Mouse (Mus musculus) midbrain, embryonic 12.5 days (tissue): ENCODE measurements at regions not wholly inside any gene's neighbourhood (a gene's known extent, or its start where the extent isn't known, plus 50 kb on each side); places are given as distances from the start of the nearest gene placed in this dataset.

ENCODE experiments used
- ATAC-seq: fragments of 200-750 bp; cut with Nextera tagmentation; 2 replicates; pipeline ENCODE4 v1.8.0; 2017; ENCODE audit warnings: low read depth, moderate TSS enrichment, moderate library complexity; ENCODE audit not compliant: low FRiP score
- H3K27ac ChIP-seq: fragments of 300-500 bp; sonication (generic); replicated peaks from 2 replicates; pipeline ENCODE4 v1.5.1; 2016; ENCODE audit warnings: mild to moderate bottlenecking
- H3K27me3 ChIP-seq: fragments of 300-500 bp; sonication (generic); 2 replicates; pipeline ENCODE4 v1.6.1; 2016; ENCODE audit warnings: mild to moderate bottlenecking
- H3K36me3 ChIP-seq: fragments of 300-500 bp; sonication (generic); 2 replicates; pipeline ENCODE4 v1.6.1; 2016
- H3K4me1 ChIP-seq: fragments of 300-500 bp; sonication (generic); 2 replicates; pipeline ENCODE4 v1.6.1; 2016
- H3K4me2 ChIP-seq: fragments of 300-500 bp; sonication (generic); replicated peaks from 2 replicates; pipeline ENCODE4 v1.6.1; 2016; ENCODE audit warnings: mild to moderate bottlenecking, moderate library complexity
- H3K4me3 ChIP-seq: fragments of 300-500 bp; sonication (generic); 2 replicates; pipeline ENCODE4 v1.5.1; 2016; ENCODE audit warnings: mild to moderate bottlenecking
- H3K9ac ChIP-seq: fragments of 300-500 bp; sonication (generic); replicated peaks from 2 replicates; pipeline ENCODE4 v1.6.1; 2016; ENCODE audit warnings: mild to moderate bottlenecking, moderate library complexity
- H3K9me3 ChIP-seq: fragments of 300-500 bp; sonication (generic); 2 replicates; pipeline ENCODE4 v1.6.1; 2016; ENCODE audit warnings: mild to moderate bottlenecking
- WGBS: fragments of 180-500 bp; shearing (Covaris S2); methylation state at CpG from one replicate; pipeline ENCODE4 v1.1.7; 2016; 5-methylcytosine and 5-hydroxymethylcytosine counted together

GRCm38 (mm10) chr8:8225175-8225830 lies 435.7 kb downstream of the Efnb2 start:
- Histone ChIP-seq H3K4me2 (no peak overlapping the region), H3K9me3 (no peaks in the 10 kb centered on the region), H3K4me3 (no peak overlapping the region), H3K4me1 (peaks cover 3% of the 10 kb centered on the region; the same call in 1 of the 2 replicates), H3K9ac (no peak overlapping the region), H3K27me3 (peaks cover 40% of the 10 kb centered on the region), H3K27ac (no peak overlapping the region), H3K36me3 (no peaks in the 10 kb centered on the region)
- no peak for ATAC-seq
- WGBS = 61% methylated on average over 2 of the region's 2 CpGs

DNA sequence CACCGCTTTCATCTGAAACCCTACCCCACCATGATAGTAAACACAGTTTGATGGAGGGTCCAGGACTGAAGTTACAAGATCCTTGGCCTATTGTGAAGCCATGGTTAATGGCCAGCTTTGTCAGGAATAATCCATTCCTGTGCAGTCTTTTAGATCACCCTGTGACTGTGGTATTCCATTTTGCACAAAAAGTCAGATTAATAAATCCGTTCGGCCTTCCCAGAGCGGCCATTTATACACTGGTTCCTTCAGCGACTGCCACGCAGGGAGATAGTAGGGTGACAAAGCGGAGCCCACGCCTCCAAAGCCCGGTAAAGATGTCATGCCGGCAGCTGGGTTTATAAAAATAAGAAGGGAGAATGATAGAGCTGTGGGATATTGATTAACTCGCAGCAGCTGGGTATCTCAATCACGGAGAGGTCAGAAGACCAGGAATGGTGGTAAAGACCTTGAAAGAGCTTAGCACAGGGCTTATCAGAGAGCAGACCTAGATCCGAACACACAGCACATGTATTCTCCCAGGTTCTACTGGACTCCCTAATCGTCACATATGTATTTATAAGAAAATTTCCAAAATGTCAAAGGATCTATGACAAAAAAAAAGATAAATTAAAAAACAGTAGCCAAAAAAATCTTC lies 440.5 kb downstream of the Efnb2 start:
- no peaks in the 10 kb centered on the region for H3K36me3 ChIP-seq
- no peak overlapping the region for H3K27ac ChIP-seq
- H3K27me3 ChIP-seq = peaks cover 38% of the 10 kb centered on the region
- ATAC-seq = peak; percentile 76
- H3K4me1 ChIP-seq = peaks cover 10% of the 10 kb centered on the region
- H3K9me3 ChIP-seq = no peaks in the 10 kb centered on the region
- no peak overlapping the region for H3K9ac ChIP-seq
- H3K4me2 ChIP-seq = peak overlapping the region; percentile 37
- 34% methylated on average over 14 of the region's 14 CpGs for WGBS
- no peak overlapping the region for H3K4me3 ChIP-seq

DNA sequence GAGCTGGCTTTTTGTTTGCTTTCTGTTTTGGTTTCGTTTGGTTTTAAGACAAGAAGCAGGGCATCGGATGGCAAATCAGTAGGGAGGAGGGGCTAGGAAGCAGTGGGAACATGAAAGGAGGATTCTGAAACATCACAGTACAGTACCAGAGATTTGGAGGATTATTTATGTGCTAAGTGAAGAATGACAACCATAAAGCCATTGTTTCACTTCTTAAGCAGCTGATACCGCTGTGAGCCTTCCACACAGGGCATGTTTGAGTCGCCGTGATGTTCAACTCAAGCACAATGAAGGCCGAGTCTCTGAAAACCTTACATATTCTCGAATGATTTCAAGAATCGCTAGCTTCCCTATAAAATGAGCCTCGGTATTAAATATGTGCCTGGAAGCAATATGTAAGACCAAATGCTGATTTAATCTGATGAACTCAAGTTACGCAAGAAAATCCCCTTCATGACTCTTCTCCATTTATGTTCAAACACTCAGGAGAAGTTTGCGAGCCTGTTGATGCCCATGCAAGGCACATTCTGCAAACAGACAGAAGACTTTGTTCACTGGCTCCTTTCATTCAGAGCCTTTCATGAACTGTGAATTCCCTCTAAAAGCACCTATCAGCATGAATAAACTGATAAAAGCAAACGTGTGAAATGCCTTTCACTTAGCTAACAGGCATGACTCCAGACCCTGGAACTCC lies 441.2 kb downstream of the Efnb2 start:
- WGBS = 42% methylated on average over 12 of the region's 12 CpGs
- H3K4me2 ChIP-seq = peak overlapping the region; percentile 37
- no peak overlapping the region for H3K27ac ChIP-seq
- H3K4me3 ChIP-seq = no peak overlapping the region
- H3K9ac ChIP-seq = no peak overlapping the region
- peaks cover 10% of the 10 kb centered on the region for H3K4me1 ChIP-seq
- peaks cover 33% of the 10 kb centered on the region for H3K27me3 ChIP-seq
- peak; percentile 35; the same call in 1 of the 2 replicates for ATAC-seq
- no peaks in the 10 kb centered on the region for H3K9me3 ChIP-seq
- no peaks in the 10 kb centered on the region for H3K36me3 ChIP-seq

DNA sequence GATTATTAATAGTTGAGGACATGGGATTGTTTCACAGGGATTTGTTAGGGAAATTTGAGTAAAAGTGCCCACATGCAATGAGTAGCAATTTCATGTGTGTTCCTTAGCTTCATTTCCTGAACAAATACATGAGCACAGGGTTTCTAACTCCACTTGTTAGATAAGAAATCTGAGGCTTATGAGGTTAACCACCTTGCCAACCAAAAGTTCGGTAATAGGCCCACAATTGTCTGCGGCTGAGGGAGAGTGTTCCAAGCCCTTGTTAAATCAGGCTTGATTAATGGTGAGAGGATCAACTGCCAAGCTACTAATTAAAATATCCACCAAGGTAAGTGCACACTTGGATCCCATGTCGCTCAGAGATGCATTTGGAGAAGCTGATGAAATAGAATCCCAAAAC lies 468.0 kb downstream of the Efnb2 start:
- H3K27me3 ChIP-seq = no peaks in the 10 kb centered on the region
- H3K9ac ChIP-seq = no peak overlapping the region
- no peak overlapping the region for H3K27ac ChIP-seq
- H3K4me2 ChIP-seq = no peak overlapping the region
- H3K9me3 ChIP-seq = no peaks in the 10 kb centered on the region
- no peaks in the 10 kb centered on the region for H3K36me3 ChIP-seq
- H3K4me1 ChIP-seq = no peaks in the 10 kb centered on the region
- no peak for ATAC-seq
- WGBS = 74% methylated on average over 3 of the region's 3 CpGs
- no peak overlapping the region for H3K4me3 ChIP-seq

DNA sequence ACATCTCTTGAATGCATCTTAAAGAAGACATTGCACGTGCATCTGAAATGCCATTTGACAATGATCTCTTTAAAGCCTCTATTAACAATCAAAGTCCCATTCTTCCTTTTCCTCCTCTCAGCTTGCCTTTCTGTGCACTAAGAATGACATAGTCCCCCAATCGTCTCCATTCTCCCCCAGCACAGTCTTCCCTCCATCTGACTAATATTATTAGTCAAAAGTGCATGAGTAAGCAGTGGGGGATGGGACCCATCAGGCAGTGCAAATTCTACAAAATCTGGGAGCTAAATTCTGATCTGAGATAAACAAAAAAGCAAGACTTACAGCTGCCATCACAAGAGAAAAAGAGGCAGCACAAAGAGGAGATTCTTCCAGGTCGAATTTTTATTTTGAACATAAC lies 475.0 kb downstream of the Efnb2 start:
- 38% methylated on average over 3 of the region's 3 CpGs for WGBS

DNA sequence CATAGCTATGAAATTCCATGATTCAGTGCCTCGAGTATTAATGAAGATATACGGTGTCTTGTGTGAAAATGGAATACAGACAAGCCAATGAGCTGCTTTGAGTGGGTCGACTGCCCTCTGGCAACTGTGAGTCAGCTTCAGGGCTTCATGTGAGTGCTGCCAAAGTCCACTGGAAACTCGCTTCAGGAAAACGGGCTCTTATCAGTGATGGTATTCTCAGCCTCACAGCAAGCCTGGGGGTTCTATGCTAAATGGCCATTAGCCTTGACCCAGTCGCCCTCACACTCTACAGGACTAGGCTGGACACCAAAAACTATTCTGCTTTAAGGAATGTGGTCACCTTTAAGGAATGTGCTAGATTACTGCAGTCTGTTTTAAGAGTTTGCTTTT lies 477.8 kb downstream of the Efnb2 start:
- Histone ChIP-seq H3K27me3 (no peaks in the 10 kb centered on the region; the same call in 1 of the 2 replicates), H3K9ac (no peak overlapping the region), H3K27ac (no peak overlapping the region), H3K4me2 (no peak overlapping the region), H3K36me3 (no peaks in the 10 kb centered on the region), H3K9me3 (no peaks in the 10 kb centered on the region), H3K4me3 (no peak overlapping the region), H3K4me1 (no peaks in the 10 kb centered on the region)
- no peak for ATAC-seq
- WGBS = 83% methylated on average over 6 of the region's 6 CpGs

More for the DNA sequence above, 475.0 kb downstream of the Efnb2 start:
- H3K36me3 ChIP-seq = no peaks in the 10 kb centered on the region
- H3K4me2 ChIP-seq = no peak overlapping the region
- no peak overlapping the region for H3K9ac ChIP-seq
- no peak for ATAC-seq
- no peak overlapping the region for H3K4me3 ChIP-seq
- H3K27me3 ChIP-seq = no peaks in the 10 kb centered on the region
- no peak overlapping the region for H3K27ac ChIP-seq
- no peaks in the 10 kb centered on the region for H3K4me1 ChIP-seq
- H3K9me3 ChIP-seq = no peaks in the 10 kb centered on the region

DNA sequence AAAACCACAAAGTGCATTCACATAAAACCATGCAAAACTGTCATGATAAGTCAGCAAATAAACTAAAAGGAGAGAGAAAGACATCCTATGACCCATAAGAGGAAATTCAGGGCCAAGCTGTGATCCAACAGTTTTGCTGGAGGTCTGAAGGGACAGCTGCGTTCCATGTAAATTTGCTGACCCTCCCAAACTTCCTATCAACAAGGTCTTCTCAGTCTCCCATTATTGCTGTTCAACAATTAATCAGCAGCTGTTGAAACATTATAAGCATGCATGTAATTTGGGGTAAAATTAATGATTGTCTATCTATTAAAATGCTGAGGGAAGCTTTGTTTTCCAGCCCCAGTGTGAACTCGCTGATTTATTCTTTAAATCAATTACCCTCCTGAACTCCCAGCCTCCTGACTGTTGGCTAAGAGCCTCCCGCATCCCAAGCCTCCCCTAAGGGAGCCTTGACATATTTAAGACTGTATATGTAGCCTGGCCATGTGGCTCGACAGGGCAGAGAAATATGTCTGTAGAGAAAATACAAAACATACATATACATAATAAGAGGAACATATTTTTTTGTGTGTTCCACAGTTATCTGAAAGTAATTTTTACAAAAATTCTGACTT lies 478.3 kb downstream of the Efnb2 start:
- 77% methylated on average over 4 of the region's 4 CpGs for WGBS
- Histone ChIP-seq H3K9me3 (no peaks in the 10 kb centered on the region), H3K4me3 (no peak overlapping the region), H3K36me3 (no peaks in the 10 kb centered on the region), H3K4me1 (no peaks in the 10 kb centered on the region), H3K27me3 (no peaks in the 10 kb centered on the region; the same call in 1 of the 2 replicates), H3K4me2 (no peak overlapping the region), H3K9ac (no peak overlapping the region), H3K27ac (no peak overlapping the region)
- no peak for ATAC-seq

- WGBS = 83% methylated on average over 2 of the region's 2 CpGs
- Histone ChIP-seq H3K36me3 (no peaks in the 10 kb centered on the region), H3K9me3 (no peaks in the 10 kb centered on the region), H3K9ac (no peak overlapping the region), H3K4me2 (no peak overlapping the region), H3K27ac (no peak overlapping the region), H3K4me1 (no peaks in the 10 kb centered on the region), H3K27me3 (no peaks in the 10 kb centered on the region; the same call in 1 of the 2 replicates), H3K4me3 (no peak overlapping the region)
- no peak for ATAC-seq
These were observed 478.9 kb downstream of the Efnb2 start for GRCm38 (mm10) chr8:8182108-8182507.

GRCm38 (mm10) chr8:8174286-8174685 lies 486.8 kb downstream of the Efnb2 start:
- H3K4me1 ChIP-seq = 0 out of 2 replicates have a peak, but pooled peaks cover 4% of the 10 kb centered on the region
- 30% methylated on average over 2 of the region's 2 CpGs for WGBS
- H3K9ac ChIP-seq = no peak overlapping the region
- 0 out of 2 replicates have a peak, but pooled peaks have one; percentile 47 for ATAC-seq
- H3K4me2 ChIP-seq = no peak overlapping the region
- H3K4me3 ChIP-seq = no peak overlapping the region
- no peaks in the 10 kb centered on the region for H3K27me3 ChIP-seq
- no peaks in the 10 kb centered on the region for H3K9me3 ChIP-seq
- no peaks in the 10 kb centered on the region for H3K36me3 ChIP-seq
- no peak overlapping the region for H3K27ac ChIP-seq

DNA sequence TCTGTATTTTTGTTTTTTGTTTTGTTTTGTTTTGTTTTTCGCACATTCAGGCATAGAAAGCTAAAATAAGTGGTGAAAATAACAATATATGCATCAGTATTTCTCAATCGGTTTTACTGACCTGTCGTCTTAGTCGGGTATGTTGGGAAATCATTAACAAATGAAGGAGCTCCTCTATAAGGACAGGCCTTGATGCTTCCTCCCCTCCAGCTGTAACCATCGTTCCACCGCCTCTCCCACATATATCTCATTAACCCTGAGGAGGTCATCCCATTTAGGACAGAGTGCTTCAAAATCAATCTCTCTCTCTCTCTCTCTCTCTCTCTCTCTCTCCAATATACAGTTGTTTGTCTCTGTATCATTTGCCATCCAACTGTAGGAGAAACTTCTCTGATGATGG lies 492.4 kb downstream of the Efnb2 start:
- no peak overlapping the region for H3K9ac ChIP-seq
- H3K4me1 ChIP-seq = no peaks in the 10 kb centered on the region
- H3K36me3 ChIP-seq = no peaks in the 10 kb centered on the region
- no peak overlapping the region for H3K4me3 ChIP-seq
- no peak overlapping the region for H3K27ac ChIP-seq
- H3K9me3 ChIP-seq = no peaks in the 10 kb centered on the region
- no peak overlapping the region for H3K4me2 ChIP-seq
- no peak for ATAC-seq
- no peaks in the 10 kb centered on the region for H3K27me3 ChIP-seq
- 87% methylated on average over 6 of the region's 6 CpGs for WGBS

DNA sequence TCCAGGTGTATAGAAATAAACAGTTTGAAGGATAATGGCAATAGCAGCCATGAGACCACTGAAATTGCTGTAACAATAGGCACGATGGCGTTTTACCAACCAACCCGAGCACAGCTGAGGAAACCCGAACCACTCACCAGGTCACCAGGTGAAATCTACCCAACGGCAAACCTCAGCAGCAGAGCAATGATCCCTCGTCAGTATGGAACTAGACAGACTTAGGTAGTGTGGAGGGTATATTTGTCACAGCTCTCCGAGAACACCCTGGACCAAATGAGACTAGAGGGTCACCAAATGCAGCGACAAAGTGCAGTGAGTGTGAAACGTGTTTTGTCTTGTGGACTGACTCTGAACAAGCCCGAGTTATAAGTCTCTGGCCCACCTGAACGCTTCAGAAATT lies 492.8 kb downstream of the Efnb2 start:
- Histone ChIP-seq H3K9me3 (no peaks in the 10 kb centered on the region), H3K36me3 (no peaks in the 10 kb centered on the region), H3K27me3 (no peaks in the 10 kb centered on the region), H3K4me1 (no peaks in the 10 kb centered on the region), H3K4me3 (no peak overlapping the region), H3K4me2 (no peak overlapping the region), H3K9ac (no peak overlapping the region), H3K27ac (no peak overlapping the region)
- ATAC-seq = no peak
- 92% methylated on average over 11 of the region's 11 CpGs for WGBS

DNA sequence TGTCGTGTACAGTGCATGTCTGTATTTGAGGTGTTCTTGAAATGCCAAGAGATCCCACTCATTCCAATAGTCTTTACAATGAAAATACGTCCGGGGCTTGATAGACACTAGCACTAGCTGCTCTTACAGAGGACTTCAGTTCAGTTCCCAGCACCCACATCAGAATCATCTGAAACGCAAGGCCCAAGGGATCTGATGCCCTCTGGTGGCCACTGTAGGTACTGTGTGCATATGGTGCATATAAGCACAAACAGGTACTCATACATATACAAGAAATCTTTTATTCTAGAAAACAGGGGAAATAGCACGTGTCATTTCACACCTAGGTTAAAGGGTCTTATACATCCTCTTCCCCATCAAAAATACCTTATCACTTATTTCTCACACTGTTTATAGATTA lies 513.5 kb downstream of the Efnb2 start:
- Histone ChIP-seq H3K9me3 (no peaks in the 10 kb centered on the region), H3K4me1 (no peaks in the 10 kb centered on the region), H3K36me3 (no peaks in the 10 kb centered on the region), H3K27ac (no peak overlapping the region), H3K4me3 (no peak overlapping the region), H3K4me2 (no peak overlapping the region), H3K27me3 (no peaks in the 10 kb centered on the region), H3K9ac (no peak overlapping the region)
- WGBS = 96% methylated on average over 5 of the region's 5 CpGs
- no peak for ATAC-seq
